Mouse (Mus musculus) heart, embryonic 16.5 days (tissue): ENCODE measurements around the gene AA467197. TPM values are rescaled to one million over a fixed set of nuclear protein-coding genes. Genes with fewer than 3 reads are reported as not detected.
A peak's percentile ranks its signal among the peaks of the same experiment; 100 is the strongest.

Source experiments
- ATAC-seq: fragments of 200-750 bp; cut with Nextera tagmentation; replicated peaks from 2 replicates; pipeline ENCODE4 v1.8.0; 2017; ENCODE audit warnings: moderate number of reproducible peaks; ENCODE audit not compliant: insufficient read depth, low FRiP score; ENCODE audit errors: extremely low read depth
- H3K27ac ChIP-seq: fragments of 300-500 bp; sonication (generic); 2 replicates; pipeline ENCODE4 v1.5.1; 2014; ENCODE audit warnings: mild to moderate bottlenecking, low read length, control low read depth, moderate library complexity
- H3K27me3 ChIP-seq: fragments of 300-500 bp; sonication (generic); 2 replicates; pipeline ENCODE4 v1.6.1; 2014; ENCODE audit warnings: low read length, mixed read lengths; ENCODE audit not compliant: control insufficient read depth, insufficient read depth
- H3K36me3 ChIP-seq: fragments of 300-500 bp; sonication (generic); 2 replicates; pipeline ENCODE4 v1.6.1; 2014; ENCODE audit not compliant: control insufficient read depth, insufficient read depth
- H3K4me1 ChIP-seq: fragments of 300-500 bp; sonication (generic); 2 replicates; pipeline ENCODE4 v1.6.1; 2014; ENCODE audit warnings: low read length, mixed read lengths; ENCODE audit not compliant: control insufficient read depth, insufficient read depth
- H3K4me2 ChIP-seq: fragments of 300-500 bp; sonication (generic); 2 replicates; pipeline ENCODE4 v1.6.1; 2014; ENCODE audit warnings: low read depth, mild to moderate bottlenecking, control low read depth, low read length
- H3K4me3 ChIP-seq: fragments of 300-500 bp; sonication (generic); 2 replicates; pipeline ENCODE4 v1.5.1; 2014; ENCODE audit warnings: mild to moderate bottlenecking, control low read depth, low read length
- H3K9ac ChIP-seq: fragments of 300-500 bp; sonication (generic); 2 replicates; pipeline ENCODE4 v1.6.1; 2014; ENCODE audit warnings: low read length, control low read depth
- H3K9me3 ChIP-seq: fragments of 300-500 bp; sonication (generic); replicated peaks from 2 replicates; pipeline ENCODE4 v1.6.1; 2016; ENCODE audit warnings: low read length; ENCODE audit not compliant: control insufficient read depth
- WGBS: fragments of 180-500 bp; shearing (Covaris S2); extraction: QIAGEN DNeasy Blood & Tissue Kit; methylation state at CpG from one replicate; pipeline ENCODE4 v1.1.7; 2014; 5-methylcytosine and 5-hydroxymethylcytosine counted together
- polyA plus RNA-seq: library from polyadenylated mRNA; unstranded; fragments of >200 nt; fragmentation: Nextera tagmentation; extraction: Ambion mirVana; gene quantifications from 2 replicates; pipeline ENCODE4 v1.2.1, GENCODE M21; 2015

Gene AA467197
- polyA plus RNA-seq, 1 experiment from 2014 or later, result 4.4 TPM

DNA sequence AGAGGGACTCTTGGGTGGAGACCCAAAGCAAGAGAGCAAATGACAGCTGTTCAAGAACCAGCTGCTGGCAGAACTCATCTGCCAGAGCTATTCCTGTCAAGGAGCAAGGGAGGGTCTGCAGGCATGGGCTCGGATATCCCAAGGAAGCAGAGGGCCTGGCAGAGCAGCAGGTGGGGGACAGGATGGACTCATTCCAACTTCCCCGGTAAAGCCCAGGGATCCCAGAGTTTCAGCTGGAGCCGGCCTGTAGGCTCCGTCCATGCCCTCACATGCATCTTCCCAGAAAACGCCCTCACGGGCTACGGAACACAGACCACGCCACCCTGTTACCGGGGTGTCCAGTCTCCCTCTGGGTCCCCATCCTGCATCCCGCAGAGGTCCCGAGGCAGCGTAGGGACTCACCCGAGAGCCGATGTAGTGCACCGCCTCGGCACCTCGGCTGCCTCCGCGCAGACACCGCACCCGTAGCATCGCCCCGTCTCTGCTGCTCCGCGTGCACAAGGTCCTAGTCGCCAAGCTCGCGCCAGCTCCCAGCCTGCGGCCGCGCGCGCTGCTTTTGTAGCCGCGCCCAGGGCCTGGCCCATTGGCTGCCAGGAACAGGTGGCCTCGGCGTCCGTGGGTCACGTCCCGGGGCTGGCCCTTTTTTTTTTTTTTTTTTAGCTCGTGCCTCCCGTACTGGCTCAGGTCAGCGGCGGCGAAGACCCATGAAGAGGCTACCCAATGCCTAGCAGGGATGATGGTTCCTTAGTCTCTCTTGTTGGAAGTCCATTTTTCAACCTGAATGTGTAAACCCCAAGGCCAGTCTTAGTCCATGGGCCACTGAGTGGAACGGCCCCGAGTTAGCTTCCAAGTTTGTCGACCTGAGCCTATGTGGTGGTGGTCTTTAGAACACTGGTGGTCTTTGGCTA lies 25.8 kb upstream of the AA467197 start, which contains the start of gene Gatm:
Gene Gatm, minus strand, starts transcription at position 558 of the 908 bp plus-strand sequence.
- H3K4me1 ChIP-seq, result peaks cover 10% of the 10 kb centered on the region; the same call in 1 of the 2 replicates
- H3K9ac ChIP-seq, result peak within 1 kb of the TSS; percentile 73
- peaks cover 11% of the 10 kb centered on the region for H3K27me3 ChIP-seq
- H3K4me2 ChIP-seq, result peak within 1 kb of the TSS; percentile 98
- peaks cover 2% of the 10 kb centered on the region; the same call in 1 of the 2 replicates for H3K9me3 ChIP-seq
- H3K4me3 ChIP-seq, result peak within 1 kb of the TSS; percentile 64
- ATAC-seq, result peak; percentile 78; the same call in 1 of the 2 replicates
- no peaks in the 10 kb centered on the region for H3K36me3 ChIP-seq
- no peak within 1 kb of the TSS for H3K27ac ChIP-seq
- 3% methylated on average over 48 of the region's 48 CpGs for WGBS

DNA sequence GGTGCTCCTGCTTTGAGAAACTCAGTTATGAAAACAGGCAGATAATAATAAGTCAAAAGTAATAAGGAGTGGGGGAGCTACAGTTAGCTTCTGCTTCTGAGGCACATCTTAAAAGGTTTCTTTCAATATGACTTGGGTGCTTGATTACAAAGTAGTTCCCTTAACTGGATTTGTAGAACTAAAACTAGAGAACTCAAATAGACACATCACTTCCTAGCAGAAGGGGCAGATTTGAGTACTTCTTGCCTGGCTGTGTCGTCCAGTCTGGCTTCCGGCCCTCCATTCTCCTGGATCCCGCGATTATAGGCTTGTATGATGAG lies 25.2 kb upstream of the AA467197 start:
- H3K9me3 ChIP-seq, result peaks cover 2% of the 10 kb centered on the region; the same call in 1 of the 2 replicates
- H3K4me3 ChIP-seq, result no peak overlapping the region; the same call in 1 of the 2 replicates
- ATAC-seq, result no peak
- H3K27ac ChIP-seq, result no peak overlapping the region
- no peaks in the 10 kb centered on the region for H3K36me3 ChIP-seq
- peak overlapping the region; percentile 73; the same call in 1 of the 2 replicates for H3K9ac ChIP-seq
- 73% methylated on average over 4 of the region's 4 CpGs for WGBS
- peaks cover 10% of the 10 kb centered on the region; the same call in 1 of the 2 replicates for H3K4me1 ChIP-seq
- H3K4me2 ChIP-seq, result peak overlapping the region; percentile 98
- peaks cover 11% of the 10 kb centered on the region for H3K27me3 ChIP-seq

GRCm38 (mm10) chr2:122616237-122616636 lies 20.5 kb upstream of the AA467197 start:
- Histone ChIP-seq H3K4me3 (no peak overlapping the region), H3K9ac (no peak overlapping the region), H3K4me1 (peaks cover 2% of the 10 kb centered on the region; the same call in 1 of the 2 replicates), H3K36me3 (no peaks in the 10 kb centered on the region), H3K9me3 (no peaks in the 10 kb centered on the region), H3K27me3 (peaks cover 4% of the 10 kb centered on the region), H3K27ac (no peak overlapping the region), H3K4me2 (no peak overlapping the region)
- 62% methylated on average over 6 of the region's 6 CpGs for WGBS
- ATAC-seq, result no peak

DNA sequence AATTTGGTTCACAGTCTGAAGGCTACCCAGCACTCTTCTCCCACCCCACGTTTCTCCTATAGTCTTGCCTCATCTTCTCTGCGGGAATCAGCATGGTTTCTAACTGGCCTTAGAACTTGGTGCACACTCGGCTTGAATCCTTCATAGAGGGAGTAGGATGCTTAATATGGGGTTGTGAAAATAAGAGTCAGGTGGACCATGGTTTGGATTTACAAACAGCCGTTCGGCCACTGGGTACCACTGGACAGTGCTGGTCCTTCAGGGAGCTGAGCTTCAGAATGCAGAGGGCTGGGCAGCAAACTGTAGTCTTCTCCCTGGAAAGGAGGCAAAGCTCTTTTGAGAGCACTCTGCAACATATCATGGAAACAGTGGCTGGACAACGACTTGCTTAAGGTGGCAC lies 19.0 kb upstream of the AA467197 start:
- Histone ChIP-seq H3K27me3 (no peaks in the 10 kb centered on the region), H3K27ac (no peak overlapping the region)
- 77% methylated on average over 6 of the region's 6 CpGs for WGBS

DNA sequence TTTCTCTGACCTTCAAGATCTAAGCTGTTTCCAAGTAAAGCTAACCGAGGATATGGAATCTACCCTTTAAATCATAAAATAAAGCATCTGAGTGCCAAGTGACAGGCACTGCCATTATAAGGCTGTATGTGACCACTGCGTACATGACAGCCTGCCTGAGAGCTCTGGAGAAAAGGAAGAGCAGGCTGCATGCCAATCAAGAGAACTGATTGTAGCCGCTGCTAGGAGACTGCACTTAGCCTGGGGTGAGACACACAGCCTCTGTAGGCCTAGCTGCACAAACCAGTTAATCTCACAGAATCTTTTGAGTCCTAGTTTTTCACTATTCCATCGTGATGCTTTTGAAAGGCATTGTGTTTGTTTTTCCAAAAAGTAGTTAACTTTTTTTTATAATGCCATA lies 18.1 kb upstream of the AA467197 start:
- H3K9me3 ChIP-seq, result no peaks in the 10 kb centered on the region
- H3K27me3 ChIP-seq, result no peaks in the 10 kb centered on the region
- H3K4me3 ChIP-seq, result no peak overlapping the region
- no peak overlapping the region for H3K27ac ChIP-seq
- no peaks in the 10 kb centered on the region for H3K4me1 ChIP-seq
- no peaks in the 10 kb centered on the region for H3K36me3 ChIP-seq
- H3K9ac ChIP-seq, result no peak overlapping the region
- H3K4me2 ChIP-seq, result no peak overlapping the region
- no peak for ATAC-seq
- 39% methylated on average over 4 of the region's 4 CpGs for WGBS

More for the DNA sequence above, 19.0 kb upstream of the AA467197 start:
- Histone ChIP-seq H3K4me2 (no peak overlapping the region), H3K36me3 (no peaks in the 10 kb centered on the region), H3K9me3 (no peaks in the 10 kb centered on the region), H3K4me3 (no peak overlapping the region), H3K4me1 (no peaks in the 10 kb centered on the region), H3K9ac (no peak overlapping the region)
- ATAC-seq, result no peak

GRCm38 (mm10) chr2:122621337-122622110 lies 15.3 kb upstream of the AA467197 start:
- Histone ChIP-seq H3K9me3 (no peaks in the 10 kb centered on the region), H3K4me1 (no peaks in the 10 kb centered on the region), H3K36me3 (no peaks in the 10 kb centered on the region), H3K27ac (no peak overlapping the region), H3K27me3 (no peaks in the 10 kb centered on the region), H3K4me3 (no peak overlapping the region), H3K4me2 (no peak overlapping the region), H3K9ac (no peak overlapping the region)
- no peak for ATAC-seq
- WGBS, result 73% methylated on average over 8 of the region's 9 CpGs

DNA sequence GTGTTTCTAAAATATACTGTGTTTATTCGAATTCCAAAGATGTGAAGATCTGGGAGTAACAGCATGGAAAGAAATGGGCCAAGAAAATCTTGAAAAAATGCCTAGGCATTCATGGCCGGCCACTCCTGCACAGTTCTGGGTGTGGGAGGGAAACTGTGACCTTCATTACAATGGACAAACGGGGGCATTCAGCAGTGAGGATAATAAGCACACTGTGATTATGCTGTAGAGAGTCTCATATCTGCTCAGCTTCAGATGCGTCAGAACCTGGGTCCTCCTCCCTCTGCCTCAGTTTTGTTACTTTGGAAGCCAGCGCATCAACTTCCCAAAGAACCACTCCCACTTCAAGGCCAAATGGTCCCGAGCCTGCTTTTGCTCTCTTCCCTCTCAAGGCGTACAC lies 10.9 kb upstream of the AA467197 start:
- 53% methylated on average over 7 of the region's 7 CpGs for WGBS
- Histone ChIP-seq H3K27ac (no peak overlapping the region), H3K27me3 (no peaks in the 10 kb centered on the region), H3K4me1 (no peaks in the 10 kb centered on the region; the same call in 1 of the 2 replicates), H3K4me3 (no peak overlapping the region), H3K4me2 (no peak overlapping the region), H3K9me3 (no peaks in the 10 kb centered on the region), H3K9ac (no peak overlapping the region), H3K36me3 (no peaks in the 10 kb centered on the region)
- ATAC-seq, result no peak

- Histone ChIP-seq H3K36me3 (peaks cover 8% of the 10 kb centered on the region), H3K4me3 (no peak overlapping the region), H3K4me1 (peaks cover 7% of the 10 kb centered on the region), H3K27me3 (no peaks in the 10 kb centered on the region), H3K4me2 (no peak overlapping the region), H3K27ac (no peak overlapping the region), H3K9me3 (no peaks in the 10 kb centered on the region), H3K9ac (no peak overlapping the region)
- ATAC-seq, result no peak
- under 1% methylated on average over 7 of the region's 7 CpGs for WGBS
Observed at GRCm38 (mm10) chr2:122628976-122629375, 7.8 kb upstream of the AA467197 start.

- Histone ChIP-seq H3K9me3 (no peaks in the 10 kb centered on the region), H3K4me3 (peak overlapping the region; percentile 70), H3K27ac (no peak overlapping the region), H3K9ac (peak overlapping the region; percentile 84), H3K4me2 (peak overlapping the region; percentile 99), H3K4me1 (peaks cover 7% of the 10 kb centered on the region), H3K27me3 (no peaks in the 10 kb centered on the region), H3K36me3 (peaks cover 8% of the 10 kb centered on the region)
- WGBS, result 58% methylated on average over 6 of the region's 6 CpGs
- no peak for ATAC-seq
Observed at GRCm38 (mm10) chr2:122629871-122630270, 6.9 kb upstream of the AA467197 start.
